Mouse (Mus musculus) frontal cortex, postnatal 25 days (tissue): Measurements from ENCODE around the gene Rtbdn.
A peak's percentile ranks its signal among the peaks of the same experiment; 100 is the strongest.
"Not testable (repeated sequence)": the region's sequence is repeated elsewhere in the genome, so short reads cannot be mapped to it uniquely, and the experiment has no call there.

Source experiments
- DNase-seq, 2 experiments: peaks; one replicate each; pipeline ENCODE4 v3.0.0; 2022; ENCODE audit warnings: low spot score in 2 of 2

The Rtbdn gene

DNA sequence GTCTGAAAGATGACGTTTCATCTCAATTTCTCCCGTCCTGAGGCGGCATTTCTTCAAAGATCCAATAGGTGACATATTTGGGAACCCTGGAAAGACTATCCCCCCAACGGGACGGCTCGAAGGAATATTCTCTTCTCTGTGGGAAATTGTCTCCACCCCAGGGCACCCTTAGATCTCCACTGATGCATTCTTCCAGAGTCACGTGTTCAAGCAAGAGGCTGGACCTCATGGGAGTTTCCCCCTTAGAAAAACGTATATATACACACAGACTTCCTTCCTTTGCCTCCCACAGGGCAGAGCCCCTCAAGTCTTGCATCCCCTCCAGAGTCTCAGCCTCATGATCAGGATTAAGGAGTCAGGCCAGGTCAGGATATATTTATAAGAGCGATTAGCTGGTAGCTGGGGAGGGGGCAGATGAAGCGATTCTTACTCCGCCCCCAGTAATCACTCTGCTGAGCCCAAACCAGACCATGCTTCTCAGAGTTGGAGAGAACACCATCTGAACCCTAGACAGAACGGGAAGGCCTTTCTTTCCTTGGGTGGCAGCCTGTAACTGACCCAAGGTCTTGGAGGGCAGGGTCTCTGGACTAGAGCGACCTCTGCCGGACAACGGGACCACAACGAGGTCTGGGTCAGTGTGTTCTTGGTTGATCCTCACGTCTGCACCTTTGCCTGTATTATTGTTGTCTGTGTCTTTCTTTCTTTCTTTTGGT is at the start of gene Rtbdn:
TSS of gene Rtbdn (plus strand) at position 464 of the 713 bp plus-strand sequence.
- DNase-seq, result no peak

DNA sequence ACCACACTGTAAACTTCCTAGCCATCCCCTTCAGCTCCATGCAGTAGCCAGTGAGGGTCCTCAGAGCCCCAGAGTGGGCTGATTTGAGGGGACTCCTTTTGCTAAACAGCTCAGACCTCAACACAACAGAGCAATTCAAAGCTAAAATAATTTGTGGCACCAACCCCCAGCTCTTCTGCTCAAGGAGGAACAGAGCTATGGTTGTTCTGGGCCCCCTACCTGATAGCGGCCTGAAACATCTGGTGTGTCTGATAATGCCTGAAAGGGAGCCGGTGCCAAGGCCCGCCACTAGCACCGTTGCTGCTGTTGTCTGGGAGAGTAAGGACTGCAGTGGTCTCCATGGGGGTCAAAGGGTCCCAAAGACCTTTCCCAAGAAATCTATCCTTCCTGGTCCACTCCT is 45.7 kb upstream of the Rtbdn start:
- DNase-seq, result no peak

DNA sequence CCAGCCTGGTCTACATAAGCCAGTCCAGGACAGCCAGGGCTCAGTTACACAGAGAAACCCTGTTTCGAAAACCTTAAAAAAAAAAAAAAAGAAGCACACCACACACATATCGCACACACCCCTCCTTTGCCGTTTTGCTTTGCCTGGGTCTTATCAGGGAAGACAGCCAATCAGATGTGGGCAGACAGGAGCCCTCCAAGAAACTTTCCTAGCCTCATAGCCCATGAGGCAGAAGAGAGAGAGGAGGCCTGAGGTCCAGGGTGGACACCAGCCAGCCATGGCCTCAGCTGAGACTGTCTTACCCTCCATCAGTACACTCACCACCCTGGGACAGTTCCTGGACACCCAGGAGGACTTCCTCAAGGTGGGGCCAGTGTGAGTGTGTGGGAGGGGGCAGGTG is 45.0 kb upstream of the Rtbdn start, which contains the start of gene Klf1:
TSS of gene Klf1 (plus strand) at position 177 of the 400 bp plus-strand sequence.
- no peak for DNase-seq

DNA sequence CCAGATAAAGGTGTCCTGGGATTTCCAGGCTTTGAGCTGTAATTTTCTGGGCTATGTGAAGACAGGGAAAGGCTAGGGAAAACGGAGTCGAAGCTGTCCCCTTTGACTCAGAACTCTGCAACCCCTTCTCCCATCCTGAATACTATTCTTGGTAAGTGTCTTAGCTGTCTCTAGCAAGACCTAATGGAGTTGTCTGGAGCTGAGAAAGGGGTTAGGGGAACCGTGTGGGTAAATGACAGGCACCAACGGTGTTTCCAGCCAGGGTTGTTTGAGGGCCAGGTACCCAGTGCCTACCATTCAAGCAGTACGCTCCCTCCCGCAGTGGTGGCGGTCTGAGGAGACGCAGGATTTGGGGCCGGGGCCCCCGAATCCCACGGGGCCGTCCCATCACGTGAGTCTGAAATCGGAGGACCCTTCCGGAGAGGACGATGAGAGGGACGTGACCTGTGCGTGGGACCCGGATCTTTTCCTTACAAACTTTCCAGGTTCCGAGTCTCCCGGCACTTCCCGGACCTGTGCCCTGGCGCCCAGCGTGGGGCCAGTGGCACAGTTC is 44.3 kb upstream of the Rtbdn start:
- no peak for DNase-seq

DNA sequence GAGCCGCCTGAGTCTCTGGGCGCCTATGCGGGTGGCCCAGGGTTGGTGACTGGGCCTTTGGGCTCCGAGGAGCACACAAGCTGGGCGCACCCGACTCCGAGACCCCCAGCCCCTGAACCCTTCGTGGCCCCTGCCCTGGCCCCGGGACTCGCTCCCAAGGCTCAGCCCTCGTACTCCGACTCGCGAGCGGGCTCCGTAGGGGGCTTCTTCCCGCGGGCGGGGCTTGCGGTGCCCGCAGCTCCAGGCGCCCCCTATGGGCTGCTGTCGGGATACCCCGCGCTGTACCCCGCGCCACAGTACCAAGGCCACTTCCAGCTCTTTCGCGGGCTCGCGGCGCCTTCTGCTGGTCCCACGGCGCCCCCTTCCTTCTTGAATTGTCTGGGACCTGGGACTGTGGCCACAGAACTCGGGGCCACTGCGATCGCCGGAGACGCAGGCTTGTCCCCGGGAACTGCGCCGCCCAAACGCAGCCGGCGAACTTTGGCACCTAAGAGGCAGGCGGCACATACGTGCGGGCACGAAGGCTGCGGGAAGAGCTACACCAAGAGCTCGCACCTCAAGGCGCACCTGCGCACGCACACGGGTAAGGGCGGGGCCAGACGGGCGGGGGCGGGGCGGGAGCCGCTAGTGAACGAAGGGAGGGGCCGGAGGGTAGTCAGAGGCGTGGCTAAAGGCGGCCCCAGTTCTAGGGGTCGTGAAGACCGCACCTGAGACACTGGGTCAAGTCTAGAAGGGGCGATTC is 43.7 kb upstream of the Rtbdn start:
- DNase-seq, result peak; percentile 85 to 87

DNA sequence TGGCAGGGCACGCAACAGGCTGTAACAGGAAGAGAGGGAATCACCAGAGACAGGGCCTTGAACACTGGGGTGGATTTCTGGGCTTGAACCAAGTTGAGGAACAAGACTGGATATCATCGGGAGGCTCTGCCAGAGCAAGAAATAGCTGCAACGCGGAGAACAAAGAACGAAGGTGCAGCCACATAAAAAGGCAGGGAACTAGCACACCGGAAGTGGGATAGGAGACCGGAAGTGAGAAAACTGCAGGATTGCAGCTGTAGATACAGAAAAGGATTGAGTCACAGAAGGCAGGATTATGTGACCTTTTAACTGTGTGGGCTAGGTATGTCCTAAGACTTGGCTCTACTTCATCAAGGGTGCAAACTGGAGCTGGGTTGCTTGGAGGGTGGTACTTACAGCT is 42.4 kb upstream of the Rtbdn start:
- no peak for DNase-seq

DNA sequence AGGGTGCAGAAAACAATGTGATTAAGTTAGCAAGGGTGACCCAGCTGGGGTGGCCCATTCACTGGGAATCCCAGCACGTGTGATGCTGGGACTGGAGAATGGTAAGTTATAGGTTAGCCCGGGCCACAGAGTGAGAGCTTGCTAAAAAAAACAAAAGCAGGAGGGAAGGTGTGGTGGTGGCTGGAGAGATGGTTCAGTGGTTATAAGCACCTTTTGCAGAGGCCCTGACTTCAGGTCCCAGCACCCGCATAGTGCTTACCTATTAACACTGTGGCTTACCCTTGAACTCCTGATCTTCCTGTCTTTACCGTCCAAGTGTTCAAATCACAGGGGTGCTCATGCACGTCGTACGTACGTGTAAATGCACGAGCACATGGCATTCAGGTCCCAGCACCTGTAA is 39.8 kb upstream of the Rtbdn start:
- DNase-seq, result no peak

DNA sequence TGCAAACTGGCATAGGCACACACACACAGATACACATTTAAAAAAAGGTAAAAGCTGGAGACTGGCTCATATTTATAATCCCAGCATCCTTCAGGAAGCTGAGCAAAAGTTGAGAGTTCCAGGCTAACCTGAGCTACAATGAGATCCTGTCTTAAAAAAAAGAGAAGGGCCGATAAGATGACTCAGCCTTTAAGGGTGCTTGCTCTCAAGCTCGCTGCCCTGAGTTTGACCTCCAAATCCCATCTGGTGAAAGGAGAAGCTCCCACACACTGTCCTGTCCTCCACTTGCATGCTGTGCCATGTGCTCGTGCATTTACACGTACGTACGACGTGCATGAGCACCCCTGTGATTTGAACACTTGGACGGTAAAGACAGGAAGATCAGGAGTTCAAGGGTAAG is 39.3 kb upstream of the Rtbdn start:
- no peak for DNase-seq

DNA sequence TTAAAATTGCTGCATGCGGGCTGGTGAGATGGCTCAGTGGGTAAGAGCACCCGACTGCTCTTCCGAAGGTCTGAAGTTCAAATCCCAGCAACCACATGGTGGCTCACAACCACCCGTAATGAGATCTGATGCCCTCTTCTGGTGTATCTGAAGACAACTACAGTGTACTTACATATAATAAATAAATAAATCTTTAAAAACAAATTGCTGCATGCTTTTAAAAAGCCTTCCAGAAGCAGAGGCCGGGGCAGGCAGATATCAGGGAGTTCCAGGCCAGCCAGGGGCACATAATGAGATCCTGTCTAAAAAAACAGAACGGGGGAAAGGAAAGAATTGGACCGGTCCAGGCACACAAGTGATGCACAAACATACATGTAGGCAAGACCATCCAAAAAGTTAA is 38.8 kb upstream of the Rtbdn start:
- not testable (repeated sequence) for DNase-seq

DNA sequence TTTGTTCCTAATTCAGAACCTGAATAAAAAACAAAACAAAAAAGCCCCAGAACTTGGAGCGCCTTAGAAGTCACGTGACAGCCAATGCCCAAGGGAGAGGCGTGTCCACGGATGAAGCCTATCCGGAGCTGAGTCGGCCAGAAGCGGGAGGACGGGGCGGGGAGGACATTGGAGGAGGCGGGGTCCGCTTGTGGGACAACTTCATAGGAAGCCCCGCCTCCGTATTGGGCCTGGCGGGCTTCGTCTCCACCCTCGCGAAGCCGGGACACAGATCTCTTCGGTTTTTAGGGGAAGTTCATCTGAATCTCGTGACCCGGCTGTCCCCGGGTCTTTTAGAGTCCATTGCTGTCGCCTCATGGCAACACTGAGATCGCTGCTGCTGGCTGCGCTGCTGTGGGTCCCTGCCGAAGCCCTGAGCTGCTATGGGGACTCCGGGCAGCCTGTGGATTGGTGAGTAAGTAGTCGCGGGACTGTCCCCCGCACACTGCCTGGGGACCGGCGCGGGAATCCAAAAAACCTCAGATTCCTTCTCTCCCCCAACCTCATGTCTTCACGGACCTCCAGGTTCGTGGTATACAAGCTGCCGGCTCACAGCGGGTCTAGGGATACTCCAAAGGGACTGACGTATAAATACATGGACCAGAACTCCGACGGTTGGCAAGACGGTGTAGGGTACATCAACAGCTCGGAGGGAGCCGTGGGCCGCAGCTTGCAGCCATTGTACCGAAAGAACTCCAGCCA is 38.2 kb upstream of the Rtbdn start, which contains the start of gene Dnase2a:
TSS of gene Dnase2a (plus strand) at position 140 of the 741 bp plus-strand sequence.
- peak; percentile 52 to 72 for DNase-seq

DNA sequence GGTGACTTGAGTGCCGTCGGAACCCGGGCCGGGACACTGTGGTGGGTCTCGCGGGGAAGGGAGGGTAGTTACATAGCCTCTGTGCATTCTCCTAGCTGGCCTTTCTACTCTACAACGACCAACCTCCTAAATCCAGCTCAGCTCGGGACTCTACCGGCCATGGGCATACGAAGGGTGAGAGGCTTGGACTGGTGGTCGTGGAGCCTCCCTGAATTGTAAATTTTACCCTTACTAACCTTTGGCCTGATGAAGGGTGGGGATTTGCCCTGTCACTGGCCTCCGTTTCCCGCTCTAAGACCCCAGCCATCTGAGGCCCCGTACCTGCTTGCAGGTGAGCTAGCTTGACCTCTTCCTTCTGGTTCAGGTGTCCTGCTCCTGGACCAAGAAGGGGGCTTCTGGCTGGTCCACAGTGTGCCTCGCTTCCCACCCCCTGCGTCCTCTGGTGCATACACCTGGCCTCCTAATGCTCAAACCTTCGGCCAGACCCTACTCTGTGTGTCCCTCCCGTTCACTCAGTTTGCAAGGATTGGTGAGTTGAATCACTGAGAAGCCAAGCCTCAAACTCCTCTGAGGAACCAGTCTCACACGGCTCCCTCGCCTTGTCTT is 37.5 kb upstream of the Rtbdn start:
- DNase-seq, result no peak

DNA sequence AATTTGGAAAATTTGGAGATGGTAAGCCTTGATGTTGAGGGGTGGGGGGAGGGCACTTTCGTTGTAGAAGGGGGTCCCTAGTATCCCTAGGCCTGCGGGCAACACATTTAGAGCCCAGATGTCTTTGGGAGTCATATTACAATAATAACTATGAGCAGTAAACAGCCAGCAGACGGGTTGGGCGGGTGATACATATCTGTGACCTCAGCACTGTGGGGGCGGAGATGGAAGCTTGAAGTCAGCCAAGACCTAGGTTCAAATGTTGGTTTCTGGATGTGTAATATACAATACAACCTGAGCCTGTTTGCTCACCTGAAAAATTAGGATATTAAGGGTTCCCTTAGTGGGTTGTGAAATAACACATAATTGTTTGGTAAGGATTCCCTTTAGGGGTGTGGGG is 36.8 kb upstream of the Rtbdn start:
- DNase-seq, result no peak

DNA sequence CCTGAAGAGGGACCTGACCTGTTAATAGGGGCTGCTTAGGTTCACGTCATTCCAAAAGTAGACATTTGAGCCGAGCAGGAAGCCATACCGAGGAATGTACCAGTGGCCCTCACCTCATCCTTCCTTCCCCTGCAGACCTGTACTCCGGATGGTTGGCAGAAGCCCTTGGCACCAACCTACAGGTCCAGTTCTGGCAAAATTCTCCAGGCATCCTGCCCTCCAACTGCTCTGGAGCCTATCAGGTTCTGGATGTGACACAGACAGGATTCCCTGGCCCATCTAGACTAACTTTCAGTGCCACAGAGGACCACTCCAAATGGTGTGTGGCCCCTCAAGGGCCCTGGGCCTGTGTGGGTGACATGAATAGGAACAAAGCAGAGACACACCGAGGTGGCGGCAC is 36.2 kb upstream of the Rtbdn start:
- no peak for DNase-seq

DNA sequence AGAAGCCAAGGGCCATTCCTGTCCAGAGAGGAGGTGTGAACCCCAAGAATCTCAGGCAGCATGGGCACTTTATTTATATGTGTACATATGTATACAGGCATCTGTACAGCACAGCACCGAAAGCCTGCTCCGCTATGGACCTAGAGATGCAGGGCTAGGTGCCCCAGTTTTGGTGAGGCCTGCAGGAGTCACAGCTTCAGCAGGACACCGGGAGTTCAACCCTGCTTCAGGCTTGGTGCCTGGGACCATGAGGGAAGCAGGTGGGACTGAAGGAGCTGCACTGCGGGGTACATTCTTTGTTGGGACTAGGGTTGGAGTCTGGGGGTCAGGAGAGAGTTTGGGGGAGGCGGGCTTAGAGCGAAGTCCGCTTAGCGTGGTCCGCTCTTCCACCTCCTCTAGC is 34.9 kb upstream of the Rtbdn start:
- DNase-seq, result no peak

DNA sequence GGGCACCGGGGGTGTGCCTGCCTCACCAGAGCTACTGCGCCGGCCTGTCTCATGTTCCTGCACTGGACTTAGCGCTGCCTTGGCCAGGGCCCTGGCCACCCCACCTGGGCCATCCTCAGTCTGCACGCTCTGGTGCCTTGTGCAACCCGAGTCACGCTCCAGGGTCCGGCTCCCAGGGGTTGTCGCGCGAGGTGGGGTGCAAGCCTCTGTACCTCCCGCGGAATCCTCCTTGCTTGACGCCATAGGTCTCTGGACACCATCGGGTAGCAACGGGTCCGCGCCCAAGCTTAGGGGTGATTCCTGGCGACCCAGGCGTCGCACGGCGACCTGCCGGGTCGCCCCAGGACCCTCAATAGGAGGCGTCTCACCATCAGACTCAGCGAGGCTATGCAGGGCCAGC is 34.4 kb upstream of the Rtbdn start:
- DNase-seq, result no peak

DNA sequence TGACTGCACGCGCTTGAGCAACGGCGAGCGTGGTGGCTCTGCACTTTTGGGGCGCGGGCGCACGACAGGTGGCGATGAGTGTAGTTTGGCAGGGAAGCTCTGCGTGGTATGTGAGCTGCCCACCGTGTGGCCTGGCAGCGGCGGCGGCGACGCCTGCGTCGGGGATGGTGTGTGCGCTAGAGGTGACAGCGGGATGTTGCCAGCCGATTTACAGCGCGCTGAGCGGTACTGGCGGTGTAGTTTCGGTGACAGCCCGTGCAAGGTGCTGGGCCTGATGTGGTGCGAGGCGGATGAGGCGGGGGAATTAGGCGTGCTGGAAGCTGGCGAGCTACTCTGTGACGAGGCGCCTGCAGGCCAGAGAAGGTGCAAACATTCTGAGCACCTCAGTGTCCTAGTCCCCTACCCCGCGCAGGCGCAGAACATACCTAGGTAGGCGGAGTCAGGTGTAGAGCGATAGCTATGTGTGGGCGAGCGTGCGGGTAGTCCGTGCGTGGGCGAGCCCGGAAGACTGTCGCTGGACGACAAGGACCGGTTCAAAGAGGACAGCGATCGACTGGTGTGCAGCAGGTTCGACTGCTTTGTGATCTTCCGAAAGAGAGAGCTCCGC is 33.8 kb upstream of the Rtbdn start:
- DNase-seq, result no peak

DNA sequence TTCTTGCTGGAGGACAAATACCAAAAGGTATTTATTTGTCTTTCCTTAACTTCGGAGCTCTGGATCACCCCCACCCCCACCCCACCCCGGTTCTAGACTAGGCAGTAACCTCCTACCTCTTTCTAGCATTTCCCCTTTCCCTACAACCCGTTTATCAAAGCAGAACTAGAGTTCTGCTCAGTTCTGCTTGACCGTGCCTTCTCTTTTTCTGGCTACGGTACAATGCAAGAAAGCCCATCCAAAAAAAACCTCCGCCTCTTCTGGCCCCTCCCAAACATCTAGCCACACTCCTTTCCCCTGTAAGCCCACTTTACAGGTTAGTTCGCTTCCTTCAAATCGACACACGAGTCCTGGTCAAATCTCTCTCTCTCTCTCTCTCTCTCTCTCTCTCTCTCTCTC is 33.3 kb upstream of the Rtbdn start:
- DNase-seq, result no peak

DNA sequence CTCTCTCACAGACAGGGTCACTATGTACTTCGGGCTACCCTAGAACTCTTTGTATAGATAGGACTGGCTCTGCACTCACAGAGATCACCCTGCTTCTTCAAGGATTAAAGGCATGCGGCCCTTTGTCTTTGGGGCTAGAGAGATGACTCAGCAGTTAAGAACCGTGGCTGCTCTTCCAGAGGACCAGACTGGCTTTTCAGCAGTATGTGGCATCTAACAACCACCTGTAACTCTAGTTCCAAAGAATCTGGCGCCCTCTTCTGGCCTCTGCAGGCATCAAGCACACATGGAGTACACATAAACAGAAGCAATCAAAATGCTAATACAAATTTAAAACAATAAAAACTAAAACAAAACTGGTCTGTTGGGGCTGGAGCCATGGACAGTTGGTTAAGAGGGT is 32.8 kb upstream of the Rtbdn start:
- DNase-seq, result no peak

DNA sequence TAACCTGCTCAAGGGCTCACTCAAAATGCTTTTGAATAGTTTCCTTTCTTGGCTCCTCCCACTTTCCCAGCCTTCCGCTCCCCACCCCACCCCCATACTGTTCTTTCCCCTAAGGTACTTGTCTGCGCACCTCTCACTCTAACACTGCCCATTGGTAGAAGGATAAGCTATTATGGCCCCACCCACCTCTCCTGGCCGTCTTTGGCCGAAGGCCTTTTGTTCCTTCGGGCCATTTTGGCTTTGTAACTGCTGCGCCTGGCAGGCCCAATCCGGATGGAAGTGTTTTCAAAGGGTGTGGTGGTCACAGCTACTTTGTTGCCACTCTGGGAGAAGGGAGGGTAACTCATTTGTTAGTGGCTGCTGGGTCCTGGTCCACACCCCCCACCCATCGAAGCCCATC is 31.5 kb upstream of the Rtbdn start:
- no peak for DNase-seq

DNA sequence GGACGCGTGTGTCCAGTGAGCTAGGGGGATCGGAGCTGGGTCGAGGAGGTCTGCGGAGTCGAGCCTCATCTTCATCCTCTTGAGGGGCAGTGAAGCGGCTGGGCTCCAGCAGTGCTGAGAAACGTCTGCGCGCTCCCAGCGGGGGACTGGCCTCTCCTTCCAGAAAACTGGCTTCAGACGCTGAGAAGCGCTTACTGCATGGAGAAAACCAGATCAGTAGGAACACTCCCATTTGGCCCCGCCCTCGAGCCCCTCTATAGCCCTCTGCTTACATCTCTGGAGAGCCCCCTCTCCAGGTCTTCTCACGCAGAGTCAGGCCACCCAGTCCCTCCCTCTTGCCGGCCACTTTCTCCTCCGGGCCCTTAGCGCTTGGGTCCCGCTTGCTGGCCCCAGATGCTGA is 29.0 kb upstream of the Rtbdn start:
- no peak for DNase-seq

DNA sequence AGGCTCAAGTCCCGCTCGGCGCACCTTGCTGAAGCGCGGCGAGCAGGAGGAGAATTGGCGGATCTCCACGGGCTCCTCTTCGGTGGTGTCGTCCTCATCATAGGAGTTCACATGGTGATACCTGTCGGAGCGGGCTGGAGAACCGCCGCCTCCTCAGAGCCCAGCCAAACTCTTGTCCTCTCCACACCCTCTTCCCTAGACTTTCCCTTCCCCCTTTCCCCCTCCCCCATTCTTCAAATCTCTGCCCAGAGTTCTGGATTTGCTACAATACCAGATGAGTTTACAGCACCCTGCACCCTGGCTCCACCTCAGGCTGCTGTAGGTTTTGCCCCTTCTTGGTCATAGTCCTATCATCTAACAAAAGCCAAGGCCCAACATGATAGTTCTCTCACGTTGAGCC is 28.1 kb upstream of the Rtbdn start:
- no peak for DNase-seq

DNA sequence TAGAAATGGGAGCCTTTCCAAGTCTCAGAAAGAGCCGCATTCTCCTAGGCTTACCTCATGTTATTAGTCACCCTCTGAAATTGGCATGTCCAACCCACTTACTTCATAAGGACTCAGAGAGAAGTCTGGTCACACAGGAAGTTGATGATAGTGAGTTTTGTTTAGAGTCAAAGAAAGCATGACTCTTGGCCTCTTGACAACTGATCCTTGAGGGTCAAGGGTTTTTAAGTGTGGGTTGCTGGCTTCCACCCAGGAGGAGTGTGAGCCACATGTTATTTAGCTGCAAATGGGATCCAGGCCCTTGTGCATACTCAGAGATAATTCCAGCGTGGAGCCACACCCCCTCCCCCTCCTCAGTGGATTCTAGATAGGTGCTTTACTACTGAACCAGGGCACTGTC is 25.2 kb upstream of the Rtbdn start:
- DNase-seq, result no peak
